Mouse (Mus musculus): ENCODE data around the gene Chkb. TPM values are rescaled to one million over a fixed set of nuclear protein-coding genes. Genes with fewer than 3 reads are reported as not detected.
A peak's percentile ranks its signal among the peaks of the same experiment; 100 is the strongest.

Gene Chkb
- 68.9 and 75.0 TPM in 2 replicates for polyA plus RNA-seq (2014; fragmentation: Nextera tagmentation; extraction: Ambion mirVana)

- Histone ChIP-seq H3K4me2 (ENCODE audit: low read length) (peak within 1 kb of the TSS; percentile 93), H3K36me3 (ENCODE audit: control insufficient read depth, insufficient read depth, low read length) (peaks cover 33% of the 10 kb centered on the region), H3K27me3 (ENCODE audit: control insufficient read depth, insufficient read depth, low read length) (no peaks in the 10 kb centered on the region), H3K4me1 (ENCODE audit: control insufficient read depth in 2 of 2, insufficient read depth in 2 of 2, low read length in 2 of 2) (peaks cover 17 to 26% of the 10 kb centered on the region in 2 experiments), H3K4me3 (ENCODE audit: control insufficient read depth in 1 of 2, insufficient read depth in 1 of 2, low read depth in 1 of 2, low read length in 2 of 2) (peak within 1 kb of the TSS; percentile 68 to 70), H3K27ac (replicated peaks in 1 of 2; ENCODE audit: control insufficient read depth in 1 of 2, insufficient read depth in 1 of 2, low read depth in 2 of 2, low read length in 2 of 2) (peak within 1 kb of the TSS; percentile 94 to 99), H3K9me3 (ENCODE audit: control insufficient read depth, low read length) (no peaks in the 10 kb centered on the region), H3K9ac (ENCODE audit: low read length) (peak within 1 kb of the TSS; percentile 91)
- ATAC-seq (ENCODE audit: insufficient number of reproducible peaks, insufficient read depth, low FRiP score, low read depth): peak; percentile 81
- WGBS: under 1% methylated on average over 70 of the region's 70 CpGs
These were observed at the start of gene Chkb, which contains the start of the genes C730034F03Rik and Gm44502 for GRCm38 (mm10) chr15:89429352-89430221. Gene Chkb (minus strand): TSS chr15:89429908. Gene C730034F03Rik (plus strand): TSS chr15:89429589. Gene Gm44502 (minus strand): TSS chr15:89429696.

- Histone ChIP-seq H3K9me3 (ENCODE audit: control insufficient read depth, low read length) (no peaks in the 10 kb centered on the region), H3K4me2 (ENCODE audit: low read length) (no peak overlapping the region), H3K27ac (replicated peaks in 1 of 2; ENCODE audit: control insufficient read depth in 1 of 2, insufficient read depth in 1 of 2, low read depth in 2 of 2, low read length in 2 of 2) (no peak overlapping the region), H3K27me3 (ENCODE audit: control insufficient read depth, insufficient read depth, low read length) (no peaks in the 10 kb centered on the region), H3K4me1 (ENCODE audit: control insufficient read depth in 2 of 2, insufficient read depth in 2 of 2, low read length in 2 of 2) (peaks cover 9 to 26% of the 10 kb centered on the region in 2 experiments; a peak in 3 of 4 replicates), H3K9ac (ENCODE audit: low read length) (no peak overlapping the region), H3K4me3 (ENCODE audit: control insufficient read depth in 1 of 2, insufficient read depth in 1 of 2, low read depth in 1 of 2, low read length in 2 of 2) (no peak overlapping the region), H3K36me3 (ENCODE audit: control insufficient read depth, insufficient read depth, low read length) (no peaks in the 10 kb centered on the region)
- ATAC-seq (ENCODE audit: insufficient number of reproducible peaks, insufficient read depth, low FRiP score, low read depth): no peak
- 80% methylated on average over 3 of the region's 3 CpGs for WGBS
These were observed 48.9 kb upstream of the Chkb start for GRCm38 (mm10) chr15:89478622-89479021.

GRCm38 (mm10) chr15:89477806-89478205, 48.1 kb upstream of the Chkb start:
- Histone ChIP-seq H3K9ac (ENCODE audit: low read length) (no peak overlapping the region), H3K36me3 (ENCODE audit: control insufficient read depth, insufficient read depth, low read length) (no peaks in the 10 kb centered on the region), H3K9me3 (ENCODE audit: control insufficient read depth, low read length) (no peaks in the 10 kb centered on the region), H3K4me3 (ENCODE audit: control insufficient read depth in 1 of 2, insufficient read depth in 1 of 2, low read depth in 1 of 2, low read length in 2 of 2) (no peak overlapping the region), H3K4me1 (ENCODE audit: control insufficient read depth in 2 of 2, insufficient read depth in 2 of 2, low read length in 2 of 2) (peaks cover 9 to 26% of the 10 kb centered on the region in 2 experiments; a peak in 3 of 4 replicates), H3K27me3 (ENCODE audit: control insufficient read depth, insufficient read depth, low read length) (no peaks in the 10 kb centered on the region), H3K27ac (replicated peaks in 1 of 2; ENCODE audit: control insufficient read depth in 1 of 2, insufficient read depth in 1 of 2, low read depth in 2 of 2, low read length in 2 of 2) (no peak overlapping the region), H3K4me2 (ENCODE audit: low read length) (peak overlapping the region; percentile 13; the same call in 1 of the 2 replicates)
- 51% methylated on average over 8 of the region's 8 CpGs for WGBS
- no peak for ATAC-seq (ENCODE audit: insufficient number of reproducible peaks, insufficient read depth, low FRiP score, low read depth)

- Histone ChIP-seq H3K9ac (ENCODE audit: low read length) (peak within 1 kb of the TSS; percentile 81), H3K4me3 (ENCODE audit: control insufficient read depth in 1 of 2, insufficient read depth in 1 of 2, low read depth in 1 of 2, low read length in 2 of 2) (peak within 1 kb of the TSS; percentile 62 to 84), H3K9me3 (ENCODE audit: control insufficient read depth, low read length) (no peaks in the 10 kb centered on the region), H3K27ac (replicated peaks in 1 of 2; ENCODE audit: control insufficient read depth in 1 of 2, insufficient read depth in 1 of 2, low read depth in 2 of 2, low read length in 2 of 2) (peak within 1 kb of the TSS; percentile 66 to 81), H3K27me3 (ENCODE audit: control insufficient read depth, insufficient read depth, low read length) (no peaks in the 10 kb centered on the region), H3K36me3 (ENCODE audit: control insufficient read depth, insufficient read depth, low read length) (no peaks in the 10 kb centered on the region), H3K4me2 (ENCODE audit: low read length) (peak within 1 kb of the TSS; percentile 94), H3K4me1 (ENCODE audit: control insufficient read depth in 2 of 2, insufficient read depth in 2 of 2, low read length in 2 of 2) (peaks cover 9 to 26% of the 10 kb centered on the region in 2 experiments; a peak in 3 of 4 replicates)
- no peak for ATAC-seq (ENCODE audit: insufficient number of reproducible peaks, insufficient read depth, low FRiP score, low read depth)
- WGBS: 26% methylated on average over 9 of the region's 9 CpGs
These were observed 47.4 kb upstream of the Chkb start, which contains the start of gene Arsa for GRCm38 (mm10) chr15:89477091-89477491. Gene Arsa (minus strand): TSS chr15:89477425.

- Histone ChIP-seq H3K27me3 (ENCODE audit: control insufficient read depth, insufficient read depth, low read length) (no peaks in the 10 kb centered on the region), H3K36me3 (ENCODE audit: control insufficient read depth, insufficient read depth, low read length) (no peaks in the 10 kb centered on the region), H3K9me3 (ENCODE audit: control insufficient read depth, low read length) (no peaks in the 10 kb centered on the region), H3K9ac (ENCODE audit: low read length) (peak overlapping the region; percentile 81), H3K4me3 (ENCODE audit: control insufficient read depth in 1 of 2, insufficient read depth in 1 of 2, low read depth in 1 of 2, low read length in 2 of 2) (peak overlapping the region; percentile 62 to 84), H3K27ac (replicated peaks in 1 of 2; ENCODE audit: control insufficient read depth in 1 of 2, insufficient read depth in 1 of 2, low read depth in 2 of 2, low read length in 2 of 2) (peak overlapping the region; percentile 66 to 81), H3K4me1 (ENCODE audit: control insufficient read depth in 2 of 2, insufficient read depth in 2 of 2, low read length in 2 of 2) (peaks cover 9 to 26% of the 10 kb centered on the region in 2 experiments; a peak in 3 of 4 replicates), H3K4me2 (ENCODE audit: low read length) (peak overlapping the region; percentile 94)
- no peak for ATAC-seq (ENCODE audit: insufficient number of reproducible peaks, insufficient read depth, low FRiP score, low read depth)
- WGBS: 6% methylated on average over 5 of the region's 5 CpGs
These were observed 46.7 kb upstream of the Chkb start for GRCm38 (mm10) chr15:89476475-89476815.

GRCm38 (mm10) chr15:89475611-89476474, 46.1 kb upstream of the Chkb start:
- Histone ChIP-seq H3K36me3 (ENCODE audit: control insufficient read depth, insufficient read depth, low read length) (no peaks in the 10 kb centered on the region), H3K27me3 (ENCODE audit: control insufficient read depth, insufficient read depth, low read length) (no peaks in the 10 kb centered on the region), H3K4me2 (ENCODE audit: low read length) (peak overlapping the region; percentile 94), H3K4me1 (ENCODE audit: control insufficient read depth in 2 of 2, insufficient read depth in 2 of 2, low read length in 2 of 2) (peaks cover 8 to 22% of the 10 kb centered on the region in 2 experiments; a peak in 3 of 4 replicates), H3K9me3 (ENCODE audit: control insufficient read depth, low read length) (no peaks in the 10 kb centered on the region), H3K27ac (replicated peaks in 1 of 2; ENCODE audit: control insufficient read depth in 1 of 2, insufficient read depth in 1 of 2, low read depth in 2 of 2, low read length in 2 of 2) (peak overlapping the region; percentile 66 to 81), H3K4me3 (ENCODE audit: control insufficient read depth in 1 of 2, insufficient read depth in 1 of 2, low read depth in 1 of 2, low read length in 2 of 2) (peak overlapping the region; percentile 62 to 84), H3K9ac (ENCODE audit: low read length) (peak overlapping the region; percentile 81)
- peak; percentile 96 for ATAC-seq (ENCODE audit: insufficient number of reproducible peaks, insufficient read depth, low FRiP score, low read depth)
- WGBS: 7% methylated on average over 44 of the region's 44 CpGs

GRCm38 (mm10) chr15:89475293-89475600, 45.5 kb upstream of the Chkb start:
- peak overlapping the region; percentile 62 to 84 for H3K4me3 ChIP-seq (ENCODE audit: control insufficient read depth in 1 of 2, insufficient read depth in 1 of 2, low read depth in 1 of 2, low read length in 2 of 2)
- H3K4me2 ChIP-seq (ENCODE audit: low read length): peak overlapping the region; percentile 94
- H3K27ac ChIP-seq (replicated peaks in 1 of 2; ENCODE audit: control insufficient read depth in 1 of 2, insufficient read depth in 1 of 2, low read depth in 2 of 2, low read length in 2 of 2): 0 out of 4 replicates have a peak overlapping the region, but pooled peaks of 1 of the 2 experiments have one; percentile 81
- no peak for ATAC-seq (ENCODE audit: insufficient number of reproducible peaks, insufficient read depth, low FRiP score, low read depth)
- H3K9me3 ChIP-seq (ENCODE audit: control insufficient read depth, low read length): no peaks in the 10 kb centered on the region
- peak overlapping the region; percentile 81; the same call in 1 of the 2 replicates for H3K9ac ChIP-seq (ENCODE audit: low read length)
- 88% methylated on average over 7 of the region's 7 CpGs for WGBS
- H3K36me3 ChIP-seq (ENCODE audit: control insufficient read depth, insufficient read depth, low read length): no peaks in the 10 kb centered on the region
- H3K27me3 ChIP-seq (ENCODE audit: control insufficient read depth, insufficient read depth, low read length): no peaks in the 10 kb centered on the region
- peaks cover 6 to 17% of the 10 kb centered on the region in 2 experiments; a peak in 3 of 4 replicates for H3K4me1 ChIP-seq (ENCODE audit: control insufficient read depth in 2 of 2, insufficient read depth in 2 of 2, low read length in 2 of 2)
